Mouse (Mus musculus) limb, embryonic 14.5 days (tissue): ENCODE data around the gene Pknox1. TPM values are rescaled to one million over a fixed set of nuclear protein-coding genes. Genes with fewer than 3 reads are reported as not detected.

Source experiments
- ATAC-seq: fragments of 200-750 bp; cut with Nextera tagmentation; 2 replicates; pipeline ENCODE4 v1.8.0; 2017; ENCODE audit warnings: low read depth, moderate number of reproducible peaks, moderate TSS enrichment; ENCODE audit not compliant: low FRiP score
- DNase-seq: peaks from one replicate; pipeline ENCODE4 v3.0.0-alpha.2; 2015; ENCODE audit warnings: low spot score
- H3K27ac ChIP-seq: fragments of 300-500 bp; sonication (generic); replicated peaks from 2 replicates; pipeline ENCODE4 v1.5.1; 2014; ENCODE audit warnings: low read depth, mild to moderate bottlenecking, low read length, moderate library complexity, mixed read lengths
- H3K27me3 ChIP-seq: fragments of 300-500 bp; sonication (generic); 2 replicates; pipeline ENCODE4 v1.6.1; 2014; ENCODE audit warnings: low read length, mixed read lengths; ENCODE audit not compliant: control insufficient read depth, insufficient read depth
- H3K36me3 ChIP-seq: fragments of 300-500 bp; sonication (generic); 2 replicates; pipeline ENCODE4 v1.6.1; 2014; ENCODE audit warnings: mild to moderate bottlenecking, low read length, moderate library complexity, mixed read lengths; ENCODE audit not compliant: control insufficient read depth, insufficient read depth
- H3K4me1 ChIP-seq: fragments of 300-500 bp; sonication (generic); 2 replicates; pipeline ENCODE4 v1.6.1; 2014; ENCODE audit warnings: antibody characterized with exemption, low read length, mixed read lengths; ENCODE audit not compliant: control insufficient read depth, insufficient read depth
- H3K4me2 ChIP-seq: fragments of 300-500 bp; sonication (generic); replicated peaks from 2 replicates; pipeline ENCODE4 v1.6.1; 2014; ENCODE audit warnings: low read depth, mild to moderate bottlenecking, low read length, moderate library complexity; ENCODE audit not compliant: severe bottlenecking
- H3K4me3 ChIP-seq: fragments of 300-500 bp; sonication (generic); replicated peaks from 2 replicates; pipeline ENCODE4 v1.5.1; 2014; ENCODE audit warnings: low read length
- H3K9ac ChIP-seq: fragments of 300-500 bp; sonication (generic); 2 replicates; pipeline ENCODE4 v1.6.1; 2014; ENCODE audit warnings: mild to moderate bottlenecking, low read depth, low read length, moderate library complexity; ENCODE audit not compliant: severe bottlenecking
- H3K9me3 ChIP-seq: fragments of 300-500 bp; sonication (generic); 2 replicates; pipeline ENCODE4 v1.6.1; 2016; ENCODE audit warnings: low read length; ENCODE audit not compliant: control insufficient read depth
- POLR2A ChIP-seq: fragments of 200-500 bp; IDR thresholded peaks from 2 replicates; pipeline ENCODE4 v1.8.0; 2012; ENCODE audit warnings: inconsistent platforms, mild to moderate bottlenecking, moderate library complexity, borderline replicate concordance; ENCODE audit not compliant: insufficient read depth, insufficient read length; ENCODE audit errors: extremely low read depth
- WGBS: fragments of 180-500 bp; shearing (Covaris S2); extraction: QIAGEN DNeasy Blood & Tissue Kit; methylation state at CpG from one replicate; pipeline ENCODE4 v1.1.7; 2014; 5-methylcytosine and 5-hydroxymethylcytosine counted together
- polyA plus RNA-seq, 2 experiments: library from polyadenylated mRNA; depleted of rRNA in 1 of 2; stranded (reverse) in 1 of 2; unstranded in 1 of 2; fragments of >200 nt; fragmentation: Nextera tagmentation in 1 of 2; extraction: Ambion mirVana in 1 of 2; gene quantifications; 2 replicates each; pipeline versions ENCODE4 v1.2.1 to v1.2.3; 2012 to 2014

Pknox1 gene
- polyA plus RNA-seq, 2 experiments = 30.1 to 35.8 TPM

DNA sequence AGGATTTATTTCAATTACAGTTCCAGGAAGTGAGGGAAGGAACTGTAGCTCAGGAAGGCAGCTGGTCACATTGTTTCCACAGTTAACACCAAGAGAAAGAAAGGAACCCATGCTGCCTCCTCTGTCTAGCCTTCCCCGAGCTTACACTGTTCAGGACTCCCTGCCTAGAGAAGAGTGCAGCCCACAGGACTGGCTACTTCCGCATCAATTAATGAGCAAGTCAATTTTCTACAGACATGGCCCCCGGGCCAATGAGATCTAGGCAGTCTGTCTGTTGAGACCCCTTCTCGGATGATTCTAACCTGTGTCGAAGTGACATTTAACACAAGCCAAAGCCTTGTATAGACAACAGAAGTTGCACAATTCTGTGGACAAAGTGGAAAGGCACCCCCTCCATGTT lies 70.4 kb downstream of the Pknox1 start:
- no peak overlapping the region for H3K27ac ChIP-seq
- peaks cover 8% of the 10 kb centered on the region for H3K4me1 ChIP-seq
- ATAC-seq = no peak
- H3K9ac ChIP-seq = no peak overlapping the region
- no peaks in the 10 kb centered on the region for H3K9me3 ChIP-seq
- WGBS = 74% methylated on average over 5 of the region's 5 CpGs
- no peak overlapping the region for H3K4me3 ChIP-seq
- H3K4me2 ChIP-seq = no peak overlapping the region
- DNase-seq = no peak
- TF ChIP-seq POLR2A = no peak
- peaks cover 17% of the 10 kb centered on the region for H3K27me3 ChIP-seq
- no peaks in the 10 kb centered on the region for H3K36me3 ChIP-seq

DNA sequence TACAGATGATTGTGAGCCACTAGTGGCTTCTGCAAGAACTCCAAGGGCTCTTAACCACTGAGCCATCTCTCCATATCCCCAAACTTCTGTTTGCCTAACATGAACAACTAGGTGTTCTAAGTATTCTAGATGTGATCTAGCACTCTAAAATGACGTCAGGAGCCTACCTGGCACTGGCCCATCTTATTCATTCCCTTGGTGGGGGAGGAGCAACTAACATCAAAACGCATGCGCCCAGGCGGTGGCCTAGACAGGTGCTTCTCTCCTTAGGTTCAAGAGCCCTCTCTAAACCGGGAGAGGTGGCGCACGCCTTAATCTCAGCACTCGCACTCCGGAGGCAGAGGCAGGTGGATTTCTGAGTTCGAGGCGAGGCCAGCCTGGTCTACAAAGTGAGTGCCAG lies 71.2 kb downstream of the Pknox1 start:
- no peak for ATAC-seq
- Histone ChIP-seq H3K27me3 (peaks cover 17% of the 10 kb centered on the region), H3K4me1 (peaks cover 8% of the 10 kb centered on the region), H3K9ac (no peak overlapping the region), H3K9me3 (no peaks in the 10 kb centered on the region), H3K27ac (no peak overlapping the region), H3K4me2 (no peak overlapping the region; the same call in 1 of the 2 replicates), H3K36me3 (no peaks in the 10 kb centered on the region), H3K4me3 (peak overlapping the region; percentile 55; the same call in 1 of the 2 replicates)
- no peak for DNase-seq
- WGBS = 49% methylated on average over 11 of the region's 11 CpGs
- no peak for TF ChIP-seq POLR2A

DNA sequence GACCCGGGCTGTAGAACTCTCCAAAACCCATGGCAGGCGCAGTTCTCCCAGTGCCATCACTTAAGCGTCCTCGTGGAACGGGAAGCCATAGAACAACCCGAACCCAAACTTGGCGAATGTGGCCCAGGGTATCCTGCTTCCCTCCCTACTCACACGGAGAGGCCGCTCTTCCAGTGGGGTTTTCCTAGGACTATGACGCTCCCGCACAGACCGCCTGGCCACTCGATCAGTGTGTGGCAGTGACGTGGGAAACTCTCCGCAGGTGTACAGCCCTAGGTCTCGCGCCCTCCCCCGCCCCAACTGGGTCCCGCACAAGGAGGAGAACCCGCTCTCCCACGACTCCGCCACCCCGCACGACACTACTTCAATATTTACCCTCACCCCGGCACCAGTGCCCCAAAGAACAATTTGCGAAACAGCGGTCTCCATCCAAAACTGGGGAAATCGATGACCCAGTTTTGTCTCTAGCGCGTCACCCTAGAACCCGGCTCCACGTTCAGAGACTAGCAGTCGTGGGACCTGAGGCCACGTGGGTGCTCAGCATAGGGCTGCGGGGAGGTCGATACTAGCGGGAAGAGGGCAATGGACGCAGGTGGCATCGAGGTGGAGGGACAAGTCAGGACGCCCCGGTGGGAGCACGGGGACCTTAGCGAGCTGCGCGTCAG lies 71.9 kb downstream of the Pknox1 start:
- no peak for DNase-seq
- ATAC-seq = no peak

DNA sequence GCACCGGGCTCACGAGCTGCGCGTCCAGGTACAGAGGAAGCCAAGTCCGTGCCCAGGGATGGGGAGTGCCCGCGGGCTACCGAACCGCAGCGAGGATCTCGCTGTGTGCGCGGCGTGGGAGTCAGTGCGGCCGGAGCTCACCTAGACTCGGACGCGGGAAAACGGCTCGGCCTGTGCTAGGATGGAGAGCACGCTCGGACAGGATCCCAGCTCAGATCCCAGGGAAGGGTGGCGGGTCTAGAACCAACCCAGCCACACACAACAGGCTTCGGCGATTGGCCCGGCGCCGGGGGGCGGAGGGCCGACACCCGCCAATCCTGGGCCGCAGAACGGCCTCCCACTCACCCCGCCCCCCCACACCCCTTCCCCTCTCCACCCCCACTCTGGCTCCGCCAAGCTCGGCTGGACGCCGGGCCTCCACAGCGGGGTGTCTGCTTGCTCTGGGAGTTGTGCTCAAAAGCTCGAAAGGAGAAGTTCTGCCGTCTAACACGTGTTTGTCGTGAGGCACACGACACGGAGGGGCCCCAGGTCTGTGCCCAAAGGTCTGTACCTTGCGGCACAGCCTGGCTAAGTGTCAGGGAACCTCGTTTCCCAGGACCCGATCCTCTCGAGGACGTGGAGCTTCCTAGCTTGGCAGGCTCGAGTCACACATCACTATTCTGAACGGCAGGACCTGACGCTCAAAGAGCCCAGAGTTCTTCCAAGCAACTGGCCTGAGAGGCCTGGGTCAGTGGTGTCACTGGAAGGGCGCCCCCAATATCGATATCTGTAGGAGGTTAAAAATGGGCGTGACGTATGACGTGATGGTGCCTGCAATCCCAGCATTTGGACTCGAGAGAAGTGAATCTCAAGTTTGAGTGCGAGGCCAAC lies 72.6 kb downstream of the Pknox1 start, which contains the start of gene Cbs:
Cbs (minus strand) TSS at position 297 of the 870 bp plus-strand sequence.
- ATAC-seq = peak; percentile 95
- Histone ChIP-seq H3K27me3 (peaks cover 17% of the 10 kb centered on the region), H3K9me3 (no peaks in the 10 kb centered on the region), H3K27ac (no peak within 1 kb of the TSS), H3K4me1 (peaks cover 8% of the 10 kb centered on the region), H3K36me3 (no peaks in the 10 kb centered on the region), H3K4me2 (peak within 1 kb of the TSS; percentile 97), H3K9ac (peak within 1 kb of the TSS; percentile 45), H3K4me3 (peak within 1 kb of the TSS; percentile 55)
- peak; percentile 54; the same call in 1 of the 2 replicates for TF ChIP-seq POLR2A
- peak; percentile 84 for DNase-seq
- WGBS = 4% methylated on average over 56 of the region's 61 CpGs

More for the DNA sequence above, 71.9 kb downstream of the Pknox1 start:
- no peak overlapping the region for H3K27ac ChIP-seq
- H3K4me1 ChIP-seq = peaks cover 8% of the 10 kb centered on the region
- peak overlapping the region; percentile 45 for H3K9ac ChIP-seq
- peak overlapping the region; percentile 55 for H3K4me3 ChIP-seq
- 7% methylated on average over 40 of the region's 45 CpGs for WGBS
- no peak for TF ChIP-seq POLR2A
- peak overlapping the region; percentile 97 for H3K4me2 ChIP-seq
- H3K27me3 ChIP-seq = peaks cover 17% of the 10 kb centered on the region
- H3K9me3 ChIP-seq = no peaks in the 10 kb centered on the region
- no peaks in the 10 kb centered on the region for H3K36me3 ChIP-seq

DNA sequence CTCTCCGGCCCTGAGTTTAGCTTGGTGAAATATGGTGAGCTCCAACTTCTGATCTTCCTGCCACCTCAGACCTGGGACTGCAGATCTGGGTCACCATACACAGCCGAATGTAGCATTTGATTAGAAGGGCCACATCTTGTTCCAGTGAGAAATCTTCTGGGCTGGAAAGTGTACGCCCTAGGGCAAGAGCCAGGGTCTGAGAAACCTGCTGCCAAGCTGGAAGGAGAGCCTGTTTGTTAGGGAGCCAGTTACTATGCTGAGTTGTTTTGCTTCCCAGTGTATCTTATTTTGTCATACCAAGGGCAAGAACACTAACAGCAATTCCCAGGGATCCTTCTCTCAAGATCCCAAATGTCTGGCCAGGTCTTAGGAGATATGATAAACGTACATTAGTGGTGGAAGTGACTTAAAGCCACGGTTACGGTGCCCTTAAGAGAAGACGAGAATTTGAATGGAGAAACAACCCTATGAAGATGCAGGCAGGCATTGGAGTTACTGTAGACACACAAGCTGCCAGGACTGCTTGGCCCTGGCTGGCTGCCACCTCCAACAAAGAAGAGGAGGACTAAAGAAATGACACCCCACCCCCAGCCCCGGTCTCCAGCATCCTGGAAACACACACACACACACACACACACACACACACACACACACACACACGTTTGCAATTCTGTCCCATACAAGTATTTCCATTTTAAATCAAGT lies 73.5 kb downstream of the Pknox1 start:
- H3K4me1 ChIP-seq = peaks cover 8% of the 10 kb centered on the region
- no peak overlapping the region for H3K9ac ChIP-seq
- peaks cover 17% of the 10 kb centered on the region for H3K27me3 ChIP-seq
- no peak overlapping the region; the same call in 1 of the 2 replicates for H3K4me2 ChIP-seq
- TF ChIP-seq POLR2A = no peak
- no peaks in the 10 kb centered on the region for H3K9me3 ChIP-seq
- no peak overlapping the region for H3K4me3 ChIP-seq
- H3K36me3 ChIP-seq = no peaks in the 10 kb centered on the region
- ATAC-seq (no peak), DNase-seq (no peak)
- 61% methylated on average over 9 of the region's 9 CpGs for WGBS
- no peak overlapping the region for H3K27ac ChIP-seq
